Mouse (Mus musculus): Measurements from ENCODE around the gene Galm.
"Not testable (repeated sequence)": the region's sequence is repeated elsewhere in the genome, so short reads cannot be mapped to it uniquely, and the experiment has no call there.

Gene Galm

DNA sequence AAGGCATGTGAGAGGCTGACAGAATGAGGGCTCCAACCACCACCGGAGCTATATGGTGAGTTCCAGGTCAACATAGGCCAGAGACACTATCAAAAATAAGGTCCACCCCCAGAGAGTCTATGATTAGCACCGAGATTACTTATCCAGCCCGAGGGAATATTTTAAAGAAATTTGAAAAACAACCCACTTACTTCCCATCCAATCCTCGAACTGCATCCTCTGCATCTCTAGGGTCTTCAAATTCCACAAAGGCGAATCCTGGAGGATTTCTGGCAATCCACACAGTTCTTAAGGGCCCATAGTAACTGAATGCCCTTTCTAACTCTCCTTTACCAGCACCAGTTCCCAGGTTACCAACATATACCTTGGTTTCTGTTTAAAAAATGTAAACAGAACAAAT lies 78.4 kb downstream of the Galm start:
- CTCF ChIA-PET, result no interaction called here

DNA sequence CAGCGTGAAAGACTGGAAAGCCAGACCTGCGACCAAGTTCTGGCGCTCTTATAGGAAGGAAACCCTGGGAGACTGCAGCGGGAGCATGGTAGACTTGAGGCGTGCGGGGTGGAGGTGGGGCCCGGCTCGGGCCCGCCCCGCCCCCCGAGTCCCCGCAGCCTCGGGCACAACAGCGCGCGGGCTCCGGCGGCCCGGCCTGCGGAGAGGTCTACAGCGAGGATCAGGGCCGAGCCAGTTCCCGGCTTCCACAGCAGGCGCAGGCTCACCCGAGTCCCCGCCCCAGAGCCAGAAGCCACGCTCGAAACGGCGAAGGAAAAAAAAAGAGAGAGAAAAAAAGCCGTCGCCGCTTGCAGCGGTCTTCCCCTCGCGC lies 79.0 kb downstream of the Galm start:
- CTCF ChIA-PET, result no interaction called here

DNA sequence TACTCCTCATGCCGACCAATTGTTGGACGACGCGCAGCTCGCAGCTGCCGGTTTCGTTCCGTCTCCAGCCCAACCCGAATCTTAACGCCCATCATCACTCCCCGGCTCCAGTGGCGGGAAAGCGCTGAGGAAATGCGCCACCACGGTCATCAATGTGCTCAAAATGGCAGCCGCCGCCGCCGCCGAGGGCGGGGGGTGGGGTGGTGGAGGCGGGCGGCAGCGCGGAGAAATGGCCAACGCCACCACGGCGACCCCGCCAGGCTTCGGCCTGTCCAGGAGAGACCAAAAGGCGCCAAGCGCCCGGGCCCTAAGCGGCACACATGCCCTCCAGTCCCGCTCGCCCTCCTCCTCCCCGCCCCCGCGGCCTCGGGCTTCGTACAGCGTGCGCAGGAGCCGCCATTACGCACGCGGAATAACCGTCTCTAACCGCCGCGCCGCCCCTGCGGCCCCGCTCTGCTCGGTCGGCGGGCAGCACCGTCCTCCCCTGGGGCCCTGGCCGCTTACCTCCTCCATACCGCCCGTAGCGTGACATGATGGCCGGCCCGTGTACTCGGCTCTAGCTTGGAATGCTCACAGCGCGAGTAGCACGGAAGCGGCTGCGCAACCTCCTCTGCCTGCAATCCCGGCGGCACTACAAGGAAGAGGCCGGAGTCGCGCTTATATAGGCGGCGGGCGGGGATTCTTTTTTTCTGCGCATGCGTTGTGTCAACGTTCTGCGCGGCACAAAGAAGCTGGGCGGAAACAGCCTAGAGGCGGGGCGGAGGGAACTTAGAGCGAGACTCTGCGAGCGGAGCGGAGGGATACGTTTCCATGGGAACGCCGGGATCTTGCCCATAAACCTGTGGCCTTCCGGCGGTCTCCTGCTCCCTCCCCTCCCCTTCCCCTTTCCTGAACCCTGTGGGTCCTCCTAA lies 79.7 kb downstream of the Galm start, which contains the start of the genes Srsf7 and Ttc39d:
Srsf7 (minus strand) TSS at position 637 of the 911 bp plus-strand sequence.
Ttc39d (plus strand) TSS at position 790 of the 911 bp plus-strand sequence.
- CTCF ChIA-PET, result interaction anchor here (0.7 kb wide), 1 partner anchor 497 kb away, joined by 3 read pairs; no protein-coding TSS in a partner anchor

DNA sequence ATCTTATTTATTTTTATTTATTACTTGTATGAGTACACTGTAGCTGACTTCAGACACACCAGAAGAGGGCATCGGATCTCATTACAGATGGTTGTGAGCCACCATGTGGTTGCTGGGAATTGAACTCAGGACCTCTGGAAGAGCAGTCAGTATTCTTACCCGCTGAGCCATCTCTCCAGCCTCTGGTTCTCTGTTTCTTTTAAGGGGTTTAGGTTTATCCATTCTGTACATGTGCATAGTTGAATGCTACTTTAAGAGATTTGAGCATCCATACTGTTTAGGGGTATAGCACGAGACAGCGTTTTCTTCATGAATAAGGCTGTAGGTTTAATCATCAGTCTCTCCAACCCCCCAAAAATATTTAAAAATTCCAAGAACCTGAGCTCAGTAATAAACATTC lies 86.7 kb downstream of the Galm start:
- CTCF ChIA-PET, result not testable (repeated sequence)

DNA sequence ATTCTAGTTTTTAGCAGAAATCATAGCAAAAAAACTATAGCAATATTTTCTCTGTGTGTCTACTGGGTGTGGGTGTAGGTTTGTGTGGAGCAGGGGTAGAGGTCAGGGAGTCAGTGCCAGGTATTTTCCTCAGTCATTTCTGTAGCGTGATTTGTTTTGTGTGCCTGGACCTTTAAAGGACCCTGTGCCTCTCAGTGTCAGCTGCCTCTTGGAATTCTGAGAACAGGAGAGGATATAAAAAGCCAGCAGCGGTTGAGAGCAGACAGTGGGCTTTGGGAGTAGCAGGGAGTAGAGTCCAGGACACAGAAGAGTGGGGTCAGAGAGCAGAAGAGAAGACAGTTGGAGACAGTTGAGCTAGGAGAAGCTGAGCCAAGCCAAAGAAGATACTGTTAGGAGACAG lies 92.9 kb downstream of the Galm start:
- CTCF ChIA-PET, result no interaction called here

DNA sequence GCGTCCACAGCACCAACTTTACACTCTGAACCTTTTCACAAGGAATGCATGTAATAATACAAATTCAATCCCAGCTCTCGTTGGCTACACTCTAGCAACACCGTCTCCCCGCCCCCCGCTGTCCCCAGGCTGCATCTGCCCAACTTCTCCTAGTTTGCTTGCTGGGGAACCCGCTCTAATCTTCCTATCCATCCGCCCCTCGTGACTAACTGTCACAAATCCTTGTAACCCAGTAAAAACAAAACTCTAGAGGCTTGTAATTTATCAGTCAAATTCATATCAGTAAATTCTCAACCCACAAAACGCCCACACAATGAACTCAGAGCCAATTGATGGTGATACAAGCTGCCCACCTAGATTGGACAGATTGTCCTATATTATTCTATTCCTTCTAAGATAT lies 93.9 kb downstream of the Galm start:
- CTCF ChIA-PET, result no interaction called here

DNA sequence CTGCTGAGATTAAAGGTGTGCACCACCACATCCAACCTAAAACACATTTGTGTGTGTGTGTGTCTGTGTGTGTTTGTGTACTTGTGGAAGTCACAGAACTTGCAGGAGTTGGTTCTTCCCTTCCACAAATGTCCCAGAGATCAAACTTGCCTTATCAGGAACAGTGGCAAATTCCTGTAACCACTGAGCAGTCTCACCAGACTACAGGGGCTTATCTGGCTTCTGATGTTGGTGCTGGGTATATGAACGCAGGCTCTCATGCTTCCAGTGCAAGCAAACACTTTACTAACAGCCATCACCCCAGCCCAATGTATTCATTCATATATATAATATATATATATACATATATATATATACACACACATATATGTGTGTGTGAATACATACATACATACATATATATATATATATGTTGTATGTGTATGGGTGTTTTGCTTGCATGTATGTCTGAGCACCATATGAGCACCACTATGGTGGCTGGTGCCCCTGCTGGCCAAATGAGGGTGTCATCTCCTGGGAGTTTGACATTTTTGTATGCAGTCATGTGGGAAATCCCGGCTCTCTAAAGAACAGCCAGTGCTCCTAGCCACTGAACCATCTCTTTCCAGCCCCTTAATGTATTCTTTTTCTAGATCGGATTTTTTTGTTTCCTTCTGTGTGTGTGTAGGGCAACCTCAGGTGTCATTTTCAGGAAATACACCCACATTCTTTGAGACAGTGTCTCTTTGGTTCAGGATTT lies 94.8 kb downstream of the Galm start:
- CTCF ChIA-PET, result interaction anchor here (0.6 kb wide), 2 partner anchors 250 to 341 kb away, joined by 5 to 10 read pairs; no protein-coding TSS in a partner anchor

DNA sequence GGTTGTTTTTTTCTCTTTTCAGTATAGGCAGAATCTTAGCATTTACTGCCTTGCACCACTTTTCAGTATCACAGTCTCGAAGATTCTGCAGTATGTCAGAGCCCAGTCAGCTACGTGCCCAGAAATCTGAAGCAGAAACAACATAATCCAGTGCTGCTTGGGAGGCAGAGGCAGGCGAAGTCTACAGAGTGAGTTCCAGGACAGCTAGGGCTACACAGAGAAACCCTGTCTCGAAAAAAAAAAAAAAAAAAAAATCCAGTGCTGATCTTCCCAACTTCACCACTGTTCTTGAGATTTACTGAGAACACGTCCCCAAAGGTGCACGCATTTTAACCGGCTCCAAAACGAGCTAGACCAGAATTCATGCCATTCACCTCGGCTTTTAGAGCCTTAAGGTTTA lies 96.6 kb downstream of the Galm start:
- CTCF ChIA-PET, result interaction anchor here (0.5 to 0.9 kb wide), 5 partner anchors 13 to 1383 kb away, joined by 3 to 15 read pairs (median 5); no protein-coding TSS in a partner anchor

DNA sequence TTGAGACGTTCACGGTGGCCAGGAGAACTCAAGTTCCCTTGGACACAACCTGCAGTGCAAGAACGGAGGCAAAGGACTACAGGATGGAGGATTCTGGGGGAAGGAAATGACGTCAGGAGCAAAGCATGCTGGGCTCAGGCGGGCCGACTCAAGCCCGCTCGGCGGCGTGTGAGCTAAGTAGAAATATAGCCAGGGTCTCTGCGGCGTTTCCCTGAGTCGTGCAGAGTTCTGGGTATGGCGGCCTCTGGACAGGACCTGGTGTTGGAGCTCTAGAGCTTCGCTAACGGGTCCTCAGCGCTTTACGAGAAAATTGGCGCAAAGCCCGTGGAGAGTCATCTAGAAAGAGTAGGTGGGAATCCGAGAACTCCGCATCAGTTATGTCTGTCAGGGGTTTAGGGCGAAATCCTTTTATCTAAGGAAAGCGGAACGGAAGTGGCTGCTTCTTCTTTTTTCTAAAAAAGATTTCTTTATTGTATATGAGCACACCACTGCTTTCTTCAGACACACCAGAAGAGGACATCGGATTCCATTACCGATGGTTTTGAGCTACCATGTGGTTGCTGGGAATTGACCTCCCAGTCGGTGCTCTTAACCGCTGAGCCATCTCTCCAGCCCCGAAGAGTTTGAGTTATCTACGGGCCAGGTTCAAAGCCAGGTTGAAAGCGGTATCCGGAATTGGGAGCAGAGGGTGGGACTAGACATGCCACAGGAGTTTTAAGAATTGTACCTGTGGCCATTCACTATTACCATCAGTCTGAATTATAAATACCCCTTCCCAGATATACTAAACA lies 97.2 kb downstream of the Galm start, which contains the start of gene Gemin6:
Gemin6 (plus strand) TSS at position 116 of the 791 bp plus-strand sequence.
- CTCF ChIA-PET, result interaction anchor here (0.7 kb wide), 1 partner anchor 1382 kb away, joined by 15 read pairs; no protein-coding TSS in a partner anchor

DNA sequence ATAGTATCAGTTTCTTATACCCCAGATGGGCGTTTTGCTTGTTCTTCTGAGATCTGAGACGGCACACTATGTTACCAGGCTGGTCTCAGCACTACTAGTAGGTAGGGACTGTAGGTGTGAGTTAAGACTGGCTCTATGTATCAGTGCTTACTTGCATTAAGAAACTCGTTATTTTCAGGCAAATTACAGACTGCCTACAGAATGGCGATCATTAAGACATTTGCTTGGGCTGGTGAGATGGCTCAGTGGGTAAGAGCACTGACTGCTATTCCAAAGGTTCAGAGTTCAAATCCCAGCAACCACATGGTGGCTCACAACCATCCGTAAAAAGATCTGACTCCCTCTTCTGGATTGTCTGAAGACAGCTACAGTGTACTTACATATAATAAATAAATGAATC lies 97.9 kb downstream of the Galm start:
- CTCF ChIA-PET, result not testable (repeated sequence)

DNA sequence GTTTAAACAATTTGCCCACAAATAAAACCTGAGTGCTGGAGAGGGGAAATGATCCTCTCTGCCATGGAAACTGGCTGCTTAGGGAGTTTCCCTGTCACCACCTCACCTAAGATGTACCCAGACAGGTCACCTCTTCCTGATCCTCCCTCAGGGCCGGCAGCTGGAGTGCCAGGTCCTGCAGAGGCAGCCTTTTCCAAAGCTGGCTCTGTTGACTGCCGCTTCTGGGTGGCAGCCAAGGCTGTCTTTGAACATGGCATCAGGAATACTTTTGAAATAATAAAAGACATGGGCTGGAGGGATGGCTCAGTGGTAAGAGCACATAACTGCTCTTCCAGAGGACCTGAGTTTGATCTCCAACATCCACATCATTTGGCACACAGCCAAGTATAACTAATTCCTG lies 102.1 kb downstream of the Galm start:
- CTCF ChIA-PET, result no interaction called here

DNA sequence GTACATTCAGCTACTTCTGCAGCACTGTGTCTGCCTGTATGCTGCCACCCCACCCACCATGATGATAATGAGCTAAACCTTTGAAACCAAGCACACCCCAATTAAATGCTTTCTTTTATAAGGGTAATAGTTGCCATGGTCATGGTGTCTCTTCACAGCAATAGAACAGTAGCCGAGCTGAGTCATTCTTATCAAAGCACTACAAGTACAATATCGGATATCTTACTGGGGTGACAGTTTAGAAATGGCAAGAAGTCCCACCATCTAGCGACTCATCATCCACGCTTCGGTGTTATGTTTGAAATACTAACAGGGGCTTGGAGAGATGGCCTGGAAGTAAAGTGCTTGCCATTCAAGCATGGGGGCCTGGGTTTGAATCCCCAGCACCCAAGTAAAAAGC lies 106.6 kb downstream of the Galm start:
- CTCF ChIA-PET, result interaction anchor here (0.6 kb wide), 1 partner anchor 42 kb away, joined by 6 read pairs; no protein-coding TSS in a partner anchor

DNA sequence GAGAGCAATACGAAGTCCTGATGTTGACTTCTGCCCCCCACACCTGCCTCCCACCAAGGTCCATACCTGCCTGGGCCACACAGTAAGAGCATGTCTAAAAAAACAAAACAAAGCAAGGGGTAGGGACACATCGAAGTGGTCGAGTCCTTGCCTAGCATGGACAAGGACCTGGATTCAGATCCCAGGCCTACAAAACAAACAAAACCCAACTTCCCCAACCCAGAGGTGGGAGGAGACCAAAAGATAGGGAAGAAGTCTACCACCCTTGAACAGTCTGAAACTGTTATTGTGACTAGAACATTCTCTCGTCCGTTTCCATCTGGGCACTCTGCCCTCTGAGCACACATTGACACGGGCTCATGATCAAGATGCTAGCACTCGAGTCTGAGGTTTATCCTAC lies 107.1 kb downstream of the Galm start:
- CTCF ChIA-PET, result no interaction called here

Data from spleen, embryonic (tissue).